Mouse (Mus musculus) megakaryocyte, embryonic 14.5 days (primary cell): ENCODE data around the gene Mrvi1.

ENCODE experiments used
- FLI1 ChIP-seq: IDR thresholded peaks from 2 replicates; pipeline ENCODE4 v1.6.1; 2012; ENCODE audit warnings: low read length, inconsistent platforms, mixed read lengths
- GATA1 ChIP-seq: IDR thresholded peaks from 3 replicates; pipeline ENCODE4 v1.6.1; 2012; ENCODE audit warnings: mixed read lengths, low read length, inconsistent platforms, borderline replicate concordance

- TF ChIP-seq FLI1 (no peak), GATA1 (no peak)
Observed at GRCm38 (mm10) chr7:110860129-110860528, 122.1 kb downstream of the Mrvi1 start.
